Mouse (Mus musculus) T-cell, adult 66 days (primary cell): ENCODE data around the gene Gm973. TPM values are rescaled to one million over a fixed set of nuclear protein-coding genes. Genes with fewer than 3 reads are reported as not detected.

Experiments
- total RNA-seq, 2 experiments: library from RNA; stranded (reverse); gene quantifications; 3 replicates in 1 of 2; 4 replicates in 1 of 2; pipeline ENCODE4 v1.2.4; 2023

Gm973 gene
- total RNA-seq = 10 to 100 TPM in 1 of 2 experiments, 1 to 10 TPM in 1; 5.3 to 10.8 TPM

DNA sequence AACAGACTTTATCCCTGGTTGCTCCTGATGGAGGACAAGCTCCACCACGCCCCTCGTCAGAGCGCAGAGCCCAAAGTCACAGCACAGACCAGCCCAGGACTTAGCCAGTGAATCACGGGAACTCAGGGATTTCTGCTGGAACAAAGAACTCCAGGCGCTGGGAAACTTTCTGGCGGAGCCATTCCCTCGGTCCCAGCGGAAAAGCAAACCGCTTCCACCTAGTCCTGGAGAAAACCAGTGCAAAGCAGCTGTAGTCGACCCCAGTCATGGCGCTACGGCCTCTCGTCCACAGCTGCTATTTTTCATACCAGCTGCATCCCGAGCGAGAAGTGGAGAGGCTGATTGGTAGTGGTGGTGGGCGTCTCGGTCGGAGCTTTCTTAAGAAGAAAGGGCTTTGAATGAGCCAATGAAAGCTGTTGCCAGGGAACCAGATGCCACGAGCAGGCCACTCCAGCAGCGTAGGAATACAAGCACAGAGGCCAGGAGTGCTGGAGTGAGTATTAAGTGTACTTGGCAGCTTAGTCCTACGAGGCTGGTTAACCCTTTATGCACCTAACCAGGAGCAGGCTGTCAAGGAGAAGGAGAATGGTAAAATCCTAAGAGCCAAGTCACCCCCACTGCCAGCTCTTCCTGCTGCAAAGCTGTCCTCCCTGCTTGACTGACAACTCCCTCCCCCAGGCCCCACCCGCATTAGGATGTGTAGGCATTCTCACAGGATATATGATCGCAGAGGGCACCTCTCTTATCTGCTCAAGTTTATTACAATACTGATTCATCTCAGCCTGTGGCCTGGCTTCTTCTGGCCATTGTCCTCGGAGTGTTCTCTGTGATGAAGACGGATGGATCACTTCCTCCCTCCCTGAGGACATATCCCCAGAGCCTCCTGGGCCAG is at the start of gene Gm973:
Gene Gm973, plus strand, starts transcription at position 239 of the 892 bp plus-strand sequence.

GRCm38 (mm10) chr1:59482331-59482695 is 33.8 kb upstream of the Gm973 start, which contains the start of gene Fzd7:
Fzd7 (plus strand) TSS chr1:59482424.

DNA sequence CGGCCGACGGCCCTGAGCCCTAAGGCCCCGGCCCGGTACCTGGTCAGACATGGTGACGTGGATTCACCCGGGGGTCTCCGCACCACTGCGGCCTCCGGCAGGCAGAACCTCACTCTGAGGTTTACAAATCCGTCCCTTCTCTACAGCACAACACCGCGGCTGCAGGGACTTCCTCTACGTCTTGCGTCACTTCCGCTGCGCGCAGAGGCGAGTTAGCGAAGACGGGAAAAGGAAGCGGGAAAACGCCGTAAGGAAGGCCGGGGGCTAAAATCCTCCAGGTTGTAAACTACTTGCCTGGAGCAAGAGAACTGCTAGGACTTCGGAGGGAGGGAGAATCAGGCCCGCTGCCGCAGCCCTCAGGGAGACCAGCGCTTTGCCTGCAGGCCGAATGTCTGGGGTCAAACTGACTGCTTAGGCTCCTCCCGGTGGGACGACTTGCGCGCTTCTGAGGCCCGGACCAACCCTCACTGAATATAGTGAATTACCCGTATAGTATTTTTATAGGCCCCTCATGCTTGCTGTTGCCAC is 154.6 kb downstream of the Gm973 start, which contains the start of gene Sumo1:
Gene Sumo1, minus strand, starts transcription at position 194 of the 528 bp plus-strand sequence.

DNA sequence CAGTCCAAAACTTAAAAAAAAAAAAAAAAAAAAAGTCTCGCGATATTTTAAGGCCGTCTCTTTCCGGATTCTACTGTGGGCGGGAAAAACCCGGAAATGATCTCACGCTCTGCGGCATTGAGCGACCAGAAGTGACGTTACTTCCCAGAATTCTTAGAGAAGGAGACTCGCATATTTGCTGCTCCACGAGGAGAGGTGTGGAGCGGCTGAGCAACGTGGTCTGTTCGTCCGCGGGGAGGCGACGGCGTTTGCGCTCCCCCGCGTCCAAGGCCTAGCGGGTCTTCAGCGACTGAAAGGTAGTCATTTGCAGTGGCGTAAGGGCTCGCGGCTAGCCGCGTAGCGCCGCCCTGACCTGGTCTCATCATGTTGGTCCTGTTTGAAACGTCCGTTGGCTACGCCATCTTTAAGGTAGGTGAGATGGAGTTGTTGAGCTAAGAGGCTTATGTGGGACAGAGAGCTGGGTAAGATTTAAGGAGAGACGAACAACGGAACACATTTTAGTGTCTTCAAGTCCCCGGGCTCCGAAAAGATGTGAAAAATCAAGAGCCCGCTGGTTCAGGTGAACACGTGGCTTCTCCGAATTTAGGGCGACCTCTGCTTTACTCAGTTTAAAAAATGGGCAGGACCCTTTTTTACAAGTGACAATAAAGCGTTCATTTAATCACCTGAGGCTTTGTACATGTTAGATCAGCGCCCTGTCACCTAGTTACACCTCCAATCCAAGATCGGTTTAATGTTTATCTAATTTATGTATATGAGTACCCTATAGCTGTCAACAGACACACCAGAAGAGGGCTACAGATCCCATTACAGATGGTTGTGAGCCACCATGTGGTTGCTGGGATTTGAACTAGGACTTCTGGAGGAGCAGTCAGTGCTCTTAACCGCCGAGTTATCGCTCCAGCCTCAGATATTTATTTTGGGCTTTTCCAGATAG is 169.0 kb downstream of the Gm973 start, which contains the start of gene Nop58:
Gene Nop58, plus strand, starts transcription at position 153 of the 937 bp plus-strand sequence.

Other genes starting within 250 kb of the Gm973 start
- gene Fzd7, start 33.8 kb upstream of the Gm973 start, total RNA-seq = under 1 TPM; 0.59 to 0.70 TPM
- gene Sumo1, start 154.6 kb downstream of the Gm973 start, total RNA-seq = 100 to 1,000 TPM in 1 of 2 experiments, 10 to 100 TPM in 1; 92.1 to 100 TPM
- gene Nop58, start 168.7 kb downstream of the Gm973 start, total RNA-seq = 100 to 1,000 TPM; 201 to 210 TPM
- 1 to 10 TPM; 2.9 to 4.0 TPM for gene Bmpr2, start 247.1 kb downstream of the Gm973 start, total RNA-seq